Mouse (Mus musculus) layer of hippocampus, adult 6 months (tissue): ENCODE data around the gene Gm3500. TPM values are rescaled to one million over a fixed set of nuclear protein-coding genes. Genes with fewer than 3 reads are reported as not detected.

Source experiments
- long read RNA-seq, 2 experiments: library from polyadenylated mRNA; unstranded; transcript quantifications; one replicate each; pipeline ENCODE4 v2.0.0; 2019 to 2020
- polyA plus RNA-seq: library from polyadenylated mRNA; unstranded; fragments of <200 nt; fragmentation: Nextera tagmentation; gene quantifications from 2 replicates; pipeline ENCODE4 v1.2.3, GENCODE M21; 2021

Gm3500 gene
- polyA plus RNA-seq = 0.16 and 0.24 TPM in 2 replicates
- long read RNA-seq, experiment 1 = 0 reads
- long read RNA-seq, experiment 2, partial matches to known transcripts = 0 of 1 reads
- long read RNA-seq, experiment 2, other reads (novel, unspliced or antisense) = 1 of 1 reads

GRCm38 (mm10) chr14:5388949-5389348, at the start of gene Gm3500:
Gene Gm3500, minus strand, starts transcription at chr14:5389049.

GRCm38 (mm10) chr14:5334828-5335227, 54.0 kb downstream of the Gm3500 start, which contains the start of gene Gm3542:
Gene Gm3542, minus strand, starts transcription at chr14:5334928.

Other genes with a start within 250 kb of the Gm3500 start
- not detected in 2 replicates for gene Gm3317, start 224.5 kb downstream of the Gm3500 start, polyA plus RNA-seq
- not detected in 2 replicates for gene Gm8271, start 203.3 kb downstream of the Gm3500 start, polyA plus RNA-seq
- not detected in 2 replicates for gene Gm3526, start 128.5 kb downstream of the Gm3500 start, polyA plus RNA-seq
- gene Gm3542, start 54.1 kb downstream of the Gm3500 start, polyA plus RNA-seq = not detected in 2 replicates
- gene Gm3194, start 66.4 kb upstream of the Gm3500 start, polyA plus RNA-seq = 0.48 and 0.63 TPM in 2 replicates
- not detected in 2 replicates for gene Gm8246, start 88.8 kb upstream of the Gm3500 start, polyA plus RNA-seq
- gene Gm3187, start 95.2 kb upstream of the Gm3500 start, polyA plus RNA-seq = not detected in 2 replicates
- 0.87 and 1.2 TPM in 2 replicates for gene Gm3488, start 112.6 kb upstream of the Gm3500 start, polyA plus RNA-seq
- gene Gm3532, start 149.4 kb upstream of the Gm3500 start, polyA plus RNA-seq = 0.11 TPM in 1 of 2 replicates, not detected in the other
- gene Gm8265, start 244.0 kb upstream of the Gm3500 start, polyA plus RNA-seq = not detected in 2 replicates